Mouse (Mus musculus): Measurements from ENCODE around the gene Mxra8. TPM values are rescaled to one million over a fixed set of nuclear protein-coding genes. Genes with fewer than 3 reads are reported as not detected.

Mxra8 gene
- total RNA-seq (2014; fragmentation: Nextera tagmentation) (not detected in 2 replicates), total RNA-seq (2017) (not detected in 2 replicates)

- no peak for ATAC-seq (replicated peaks; ENCODE audit: low FRiP score, low TSS enrichment, poor library complexity, severe bottlenecking)
Measured at GRCm38 (mm10) chr4:155839483-155839910, at the start of gene Mxra8. TSS of gene Mxra8 (plus strand) at chr4:155839680.

- no peak for ATAC-seq (replicated peaks; ENCODE audit: low FRiP score, low TSS enrichment, poor library complexity, severe bottlenecking)
Measured at GRCm38 (mm10) chr4:155790021-155790489, 49.4 kb upstream of the Mxra8 start, which contains the start of gene Ankrd65. TSS of gene Ankrd65 (plus strand) at chr4:155790439.

GRCm38 (mm10) chr4:155790650-155791161 lies 48.8 kb upstream of the Mxra8 start:
- ATAC-seq (replicated peaks; ENCODE audit: low FRiP score, low TSS enrichment, poor library complexity, severe bottlenecking): no peak

GRCm38 (mm10) chr4:155791240-155791933 lies 48.1 kb upstream of the Mxra8 start:
- ATAC-seq (replicated peaks; ENCODE audit: low FRiP score, low TSS enrichment, poor library complexity, severe bottlenecking): no peak

GRCm38 (mm10) chr4:155793730-155794129 lies 45.8 kb upstream of the Mxra8 start:
- no peak for ATAC-seq (replicated peaks; ENCODE audit: low FRiP score, low TSS enrichment, poor library complexity, severe bottlenecking)

GRCm38 (mm10) chr4:155802075-155802474 lies 37.4 kb upstream of the Mxra8 start:
- ATAC-seq (replicated peaks; ENCODE audit: low FRiP score, low TSS enrichment, poor library complexity, severe bottlenecking): no peak

GRCm38 (mm10) chr4:155802741-155803339 lies 36.6 kb upstream of the Mxra8 start, which contains the start of gene Mrpl20:
TSS of gene Mrpl20 (plus strand) at chr4:155802878.
- peak; percentile 67 for ATAC-seq (replicated peaks; ENCODE audit: low FRiP score, low TSS enrichment, poor library complexity, severe bottlenecking)

GRCm38 (mm10) chr4:155803340-155804041 lies 36.0 kb upstream of the Mxra8 start:
- ATAC-seq (replicated peaks; ENCODE audit: low FRiP score, low TSS enrichment, poor library complexity, severe bottlenecking): peak; percentile 95

GRCm38 (mm10) chr4:155807841-155808240 lies 31.6 kb upstream of the Mxra8 start:
- ATAC-seq (replicated peaks; ENCODE audit: low FRiP score, low TSS enrichment, poor library complexity, severe bottlenecking): no peak

GRCm38 (mm10) chr4:155811929-155812664 lies 27.4 kb upstream of the Mxra8 start, which contains the start of gene Ccnl2:
TSS of gene Ccnl2 (plus strand) at chr4:155812489.
- ATAC-seq (replicated peaks; ENCODE audit: low FRiP score, low TSS enrichment, poor library complexity, severe bottlenecking): peak; percentile 98

- no peak for ATAC-seq (replicated peaks; ENCODE audit: low FRiP score, low TSS enrichment, poor library complexity, severe bottlenecking)
Measured at GRCm38 (mm10) chr4:155812665-155813181, 26.8 kb upstream of the Mxra8 start.

GRCm38 (mm10) chr4:155817533-155817932 lies 21.9 kb upstream of the Mxra8 start:
- ATAC-seq (replicated peaks; ENCODE audit: low FRiP score, low TSS enrichment, poor library complexity, severe bottlenecking): no peak

- ATAC-seq (replicated peaks; ENCODE audit: low FRiP score, low TSS enrichment, poor library complexity, severe bottlenecking): no peak
Measured at GRCm38 (mm10) chr4:155821025-155821424, 18.5 kb upstream of the Mxra8 start.

GRCm38 (mm10) chr4:155823443-155823842 lies 16.0 kb upstream of the Mxra8 start:
- ATAC-seq (replicated peaks; ENCODE audit: low FRiP score, low TSS enrichment, poor library complexity, severe bottlenecking): no peak

GRCm38 (mm10) chr4:155829866-155830265 lies 9.6 kb upstream of the Mxra8 start:
- no peak for ATAC-seq (replicated peaks; ENCODE audit: low FRiP score, low TSS enrichment, poor library complexity, severe bottlenecking)

GRCm38 (mm10) chr4:155830596-155830995 lies 8.9 kb upstream of the Mxra8 start:
- no peak for ATAC-seq (replicated peaks; ENCODE audit: low FRiP score, low TSS enrichment, poor library complexity, severe bottlenecking)

- peak; percentile 85 for ATAC-seq (replicated peaks; ENCODE audit: low FRiP score, low TSS enrichment, poor library complexity, severe bottlenecking)
Measured at GRCm38 (mm10) chr4:155831205-155831766, 8.2 kb upstream of the Mxra8 start, which contains the start of gene Aurkaip1. TSS of gene Aurkaip1 (plus strand) at chr4:155831272.

- no peak for ATAC-seq (replicated peaks; ENCODE audit: low FRiP score, low TSS enrichment, poor library complexity, severe bottlenecking)
Measured at GRCm38 (mm10) chr4:155831831-155832230, 7.6 kb upstream of the Mxra8 start.

GRCm38 (mm10) chr4:155832321-155832720 lies 7.2 kb upstream of the Mxra8 start:
- ATAC-seq (replicated peaks; ENCODE audit: low FRiP score, low TSS enrichment, poor library complexity, severe bottlenecking): no peak
